Comparison of ENCODE assay signal across 14 mouse cellular contexts in the genomic region with DNA sequence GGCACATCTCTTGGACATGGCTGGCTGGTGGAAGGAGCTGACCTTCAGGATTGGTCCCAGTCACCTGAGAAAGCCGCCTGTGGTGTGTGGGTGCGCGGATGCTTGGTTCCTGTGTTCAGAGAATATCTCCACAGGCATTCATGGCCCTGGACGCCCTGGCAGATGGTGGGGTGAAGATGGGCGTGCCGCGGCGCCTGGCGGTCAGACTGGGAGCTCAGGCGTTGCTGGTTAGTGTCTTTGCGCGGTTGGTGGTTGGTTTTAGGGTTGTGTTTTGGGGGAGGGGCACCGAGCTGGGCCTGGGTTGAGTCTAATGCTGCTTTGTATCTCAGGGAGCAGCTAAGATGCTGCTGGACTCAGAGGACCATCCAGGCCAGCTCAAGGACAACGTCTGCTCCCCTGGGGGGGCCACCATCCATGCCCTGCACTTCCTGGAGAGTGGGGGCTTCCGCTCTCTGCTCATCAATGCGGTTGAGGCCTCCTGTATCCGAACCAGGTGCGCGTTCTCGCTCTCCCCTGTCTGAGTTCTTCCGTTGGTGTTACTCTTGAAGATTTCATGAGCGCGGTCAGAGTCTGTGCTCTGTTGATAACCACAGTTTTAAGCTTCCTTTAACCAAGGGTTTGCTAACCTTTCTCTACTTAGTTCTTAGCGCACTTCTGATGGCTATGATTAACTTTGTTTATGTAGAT. TPM values are rescaled to one million over a fixed set of nuclear protein-coding genes. Genes with fewer than 3 reads are reported as not detected.
DNase-seq lines count a peak whose midpoint lies in the region; ATAC-seq and TF ChIP-seq lines count a peak whose summit lies in the region.
"Had no signal": no experiment of that assay in that cellular context is flagged by ENCODE, and none has a peak within 500 bp of the region (broad histone marks: within the 10 kb centered on the region; RNA-seq: fewer than 3 reads in every experiment).

No protein-coding gene starts in this region.

- H3K4me1 ChIP-seq in hindbrain, embryonic 12.5 days = peaks cover 24% of the 10 kb centered on the region
- peaks cover 4% of the 10 kb centered on the region; the same call in 1 of the 2 replicates for H3K4me1 ChIP-seq in hindbrain, embryonic 11.5 days (replicated peaks; ENCODE audit: control insufficient read depth, insufficient read depth, low read length)
- 0 out of 2 replicates have a peak, but pooled peaks cover 3% of the 10 kb centered on the region for H3K4me1 ChIP-seq in stomach, postnatal 0 days (replicated peaks; ENCODE audit: control insufficient read depth, insufficient read depth)

- no peaks in the 10 kb centered on the region for H3K27me3 ChIP-seq in hindbrain, embryonic 12.5 days
- H3K27me3 ChIP-seq in hindbrain, embryonic 11.5 days (ENCODE audit: control insufficient read depth, insufficient read depth, low read length) = no peaks in the 10 kb centered on the region
- H3K27me3 ChIP-seq in stomach, postnatal 0 days (ENCODE audit: control insufficient read depth, insufficient read depth, low read length) = no peaks in the 10 kb centered on the region

- DNase-seq in hindbrain, embryonic 11.5 days (ENCODE audit: low spot score) = no peak
- peak; percentile 74 for DNase-seq in ES-CJ7 (ENCODE audit: low read depth, low spot score)
- DNase-seq in induced T-regulatory cell, adult 2 months (ENCODE audit: low read depth) = peak; percentile 48
- DNase-seq in naive thymus-derived CD4-positive, alpha-beta T cell, adult 2 months (ENCODE audit: low read depth) = peak; percentile 48
- DNase-seq in layer of hippocampus, postnatal 14 days (ENCODE audit: low spot score in 2 of 2) = no peak
- no peak for DNase-seq in lung, postnatal 10 days
- no peak for DNase-seq in stomach, postnatal 0 days (ENCODE audit: low spot score)
- DNase-seq: adrenal gland, adult 8-10 months; cerebellum, adult 8-10 months; kidney, adult 18-20 months had no signal

- peaks cover 38% of the 10 kb centered on the region for H3K36me3 ChIP-seq in hindbrain, embryonic 12.5 days
- no peaks in the 10 kb centered on the region for H3K36me3 ChIP-seq in hindbrain, embryonic 11.5 days (ENCODE audit: control insufficient read depth, insufficient read depth, low read length)
- H3K36me3 ChIP-seq in stomach, postnatal 0 days (ENCODE audit: control insufficient read depth, insufficient read depth, low read length) = peaks cover 11% of the 10 kb centered on the region; the same call in 1 of the 2 replicates

- H3K9me3 ChIP-seq in hindbrain, embryonic 12.5 days (replicated peaks) = no peaks in the 10 kb centered on the region
- no peaks in the 10 kb centered on the region for H3K9me3 ChIP-seq in hindbrain, embryonic 11.5 days (ENCODE audit: control insufficient read depth, low read length)
- H3K9me3 ChIP-seq in stomach, postnatal 0 days (ENCODE audit: control insufficient read depth, low read length) = no peaks in the 10 kb centered on the region

- TF ChIP-seq EP300 in stomach, postnatal 0 days (optimal IDR thresholded peaks at IDR 0.05) = no peak

- no peak for TF ChIP-seq CTCF in stomach, postnatal 0 days (IDR thresholded peaks at IDR 0.05; ENCODE audit: low read depth)

- 92% methylated on average over 24 of the region's 24 CpGs for WGBS in hindbrain, embryonic 12.5 days
- 88% methylated on average over 24 of the region's 24 CpGs for WGBS in hindbrain, embryonic 11.5 days
- 87% methylated on average over 24 of the region's 24 CpGs for WGBS in stomach, postnatal 0 days

- no peak overlapping the region for H3K4me3 ChIP-seq in hindbrain, embryonic 12.5 days
- no peak overlapping the region for H3K4me3 ChIP-seq in hindbrain, embryonic 11.5 days (ENCODE audit: low read depth, low read length)
- H3K4me3 ChIP-seq in stomach, postnatal 0 days (ENCODE audit: low read depth, low read length) = no peak overlapping the region

- ATAC-seq in hindbrain, embryonic 12.5 days (ENCODE audit: low FRiP score) = no peak
- no peak for ATAC-seq in hindbrain, embryonic 11.5 days (ENCODE audit: low FRiP score)
- ATAC-seq in stomach, postnatal 0 days (ENCODE audit: low FRiP score, low TSS enrichment) = no peak

- H3K9ac ChIP-seq in hindbrain, embryonic 12.5 days = peak overlapping the region; percentile 0; the same call in 1 of the 2 replicates
- no peak overlapping the region for H3K9ac ChIP-seq in hindbrain, embryonic 11.5 days (ENCODE audit: low read depth, low read length)
- H3K9ac ChIP-seq in stomach, postnatal 0 days (ENCODE audit: low read length) = no peak overlapping the region

- no peak overlapping the region for H3K4me2 ChIP-seq in hindbrain, embryonic 12.5 days (replicated peaks)
- no peak overlapping the region for H3K4me2 ChIP-seq in hindbrain, embryonic 11.5 days (replicated peaks; ENCODE audit: low read depth, low read length)
- H3K4me2 ChIP-seq in stomach, postnatal 0 days (replicated peaks; ENCODE audit: low read depth) = no peak overlapping the region

- no peak overlapping the region for H3K27ac ChIP-seq in hindbrain, embryonic 12.5 days
- no peak overlapping the region for H3K27ac ChIP-seq in hindbrain, embryonic 11.5 days (ENCODE audit: low read depth, low read length)
- H3K27ac ChIP-seq in stomach, postnatal 0 days (replicated peaks) = no peak overlapping the region

RNA-seq across cellular contexts. Expression of gene Pycr2, which starts 2.5 kb away (rescaled TPM):
- 80.3 and 91.6 TPM in 2 replicates for polyA plus RNA-seq in hindbrain, embryonic 12.5 days (2016; fragmentation: Nextera tagmentation; extraction: Ambion mirVana)
- 81.2 and 88.5 TPM in 2 replicates for polyA plus RNA-seq in hindbrain, embryonic 11.5 days (2014; fragmentation: Nextera tagmentation; extraction: Ambion mirVana)
- total RNA-seq in layer of hippocampus, postnatal 14 days (2021) = 10 to 100 TPM; 41.5 to 43.4 TPM
- 62.6 and 63.7 TPM in 2 replicates for polyA plus RNA-seq in stomach, postnatal 0 days (2015; fragmentation: Nextera tagmentation; extraction: Ambion mirVana)

RNA-seq across cellular contexts. Expression of gene Lefty2, which starts 13.7 kb away (rescaled TPM):
- polyA plus RNA-seq in hindbrain, embryonic 12.5 days (2016; fragmentation: Nextera tagmentation; extraction: Ambion mirVana) = 0.08 TPM in 1 of 2 replicates, not detected in the other
- polyA plus RNA-seq in hindbrain, embryonic 11.5 days (2014; fragmentation: Nextera tagmentation; extraction: Ambion mirVana) = not detected in 2 replicates
- 1 to 10 TPM; 5.1 to 5.2 TPM for total RNA-seq in layer of hippocampus, postnatal 14 days (2021)
- polyA plus RNA-seq in stomach, postnatal 0 days (2015; fragmentation: Nextera tagmentation; extraction: Ambion mirVana) = 0.13 and 0.15 TPM in 2 replicates
- total RNA-seq: MEL had no signal
- polyA plus RNA-seq: heart, embryonic 14.5 days; stomach, embryonic 14.5 days had no signal

RNA-seq across cellular contexts. Expression of gene Lefty1, which starts 28.2 kb away (rescaled TPM):
- 0.46 and 1.7 TPM in 2 replicates for polyA plus RNA-seq in hindbrain, embryonic 12.5 days (2016; fragmentation: Nextera tagmentation; extraction: Ambion mirVana)
- 0.39 and 0.90 TPM in 2 replicates for polyA plus RNA-seq in hindbrain, embryonic 11.5 days (2014; fragmentation: Nextera tagmentation; extraction: Ambion mirVana)
- 1 to 10 TPM; 7.2 to 9.3 TPM for total RNA-seq in layer of hippocampus, postnatal 14 days (2021)
- polyA plus RNA-seq in stomach, postnatal 0 days (2015; fragmentation: Nextera tagmentation; extraction: Ambion mirVana) = 6.1 TPM in 2 replicates

RNA-seq across cellular contexts. Expression of gene Tmem63a, which starts 35.5 kb away (rescaled TPM):
- polyA plus RNA-seq in hindbrain, embryonic 12.5 days (2016; fragmentation: Nextera tagmentation; extraction: Ambion mirVana) = 6.9 and 7.2 TPM in 2 replicates
- 3.0 and 3.4 TPM in 2 replicates for polyA plus RNA-seq in hindbrain, embryonic 11.5 days (2014; fragmentation: Nextera tagmentation; extraction: Ambion mirVana)
- 10 to 100 TPM in 1 of 2 experiments, 1 to 10 TPM in 1; 8.6 to 11.5 TPM for total RNA-seq in layer of hippocampus, postnatal 14 days (2021)
- 35.2 and 36.7 TPM in 2 replicates for polyA plus RNA-seq in stomach, postnatal 0 days (2015; fragmentation: Nextera tagmentation; extraction: Ambion mirVana)

RNA-seq across cellular contexts. Expression of gene Sde2, which starts 55.7 kb away (rescaled TPM):
- 35.6 and 39.7 TPM in 2 replicates for polyA plus RNA-seq in hindbrain, embryonic 12.5 days (2016; fragmentation: Nextera tagmentation; extraction: Ambion mirVana)
- 33.8 and 34.7 TPM in 2 replicates for polyA plus RNA-seq in hindbrain, embryonic 11.5 days (2014; fragmentation: Nextera tagmentation; extraction: Ambion mirVana)
- 10 to 100 TPM; 21.2 to 22.8 TPM for total RNA-seq in layer of hippocampus, postnatal 14 days (2021)
- polyA plus RNA-seq in stomach, postnatal 0 days (2015; fragmentation: Nextera tagmentation; extraction: Ambion mirVana) = 18.8 and 20.0 TPM in 2 replicates

Comparison
In these comparisons a context has a peak if more than half of its experiments do, and no peak if none do; other contexts are left out.
1. DNase-seq: peak in ES-CJ7 (single experiment), induced T-regulatory cell, adult 2 months (single experiment) and naive thymus-derived CD4-positive, alpha-beta T cell, adult 2 months (single experiment); none in hindbrain, embryonic 11.5 days (single experiment), layer of hippocampus, postnatal 14 days (0 of 2), lung, postnatal 10 days (single experiment) and stomach, postnatal 0 days (single experiment).